Mouse (Mus musculus): ENCODE results near the gene Tspan2. TPM values are rescaled to one million over a fixed set of nuclear protein-coding genes. Genes with fewer than 3 reads are reported as not detected.

The Tspan2 gene
- 1 to 10 TPM; 3.4 to 8.6 TPM for total RNA-seq (2021)
- 0.28 and 0.36 TPM in 2 replicates for polyA plus RNA-seq (2012; rRNA removed)
- long read RNA-seq, partial matches to known transcripts, result 0 of 1 reads
- long read RNA-seq, other reads (novel, unspliced or antisense), result 1 of 1 reads

- peak; percentile 78 for DNase-seq
These were observed at the start of gene Tspan2 for GRCm38 (mm10) chr3:102734313-102735030. Gene Tspan2, plus strand, starts transcription at chr3:102734529.

- no peak for DNase-seq
These were observed 47.5 kb upstream of the Tspan2 start for GRCm38 (mm10) chr3:102686861-102687260.

GRCm38 (mm10) chr3:102687852-102688251 lies 46.5 kb upstream of the Tspan2 start:
- DNase-seq, result no peak

GRCm38 (mm10) chr3:102691802-102692484 lies 42.4 kb upstream of the Tspan2 start:
- peak; percentile 56 for DNase-seq

- no peak for DNase-seq
These were observed 41.5 kb upstream of the Tspan2 start for GRCm38 (mm10) chr3:102692758-102693325.

GRCm38 (mm10) chr3:102698127-102698526 lies 36.2 kb upstream of the Tspan2 start:
- no peak for DNase-seq

- DNase-seq, result no peak
These were observed 33.0 kb upstream of the Tspan2 start for GRCm38 (mm10) chr3:102701303-102701702.

- no peak for DNase-seq
These were observed 32.3 kb upstream of the Tspan2 start for GRCm38 (mm10) chr3:102701902-102702544.

- no peak for DNase-seq
These were observed 30.3 kb upstream of the Tspan2 start for GRCm38 (mm10) chr3:102704001-102704401.

- no peak for DNase-seq
These were observed 25.7 kb upstream of the Tspan2 start for GRCm38 (mm10) chr3:102708599-102708998.

GRCm38 (mm10) chr3:102715066-102715584 lies 19.2 kb upstream of the Tspan2 start:
- DNase-seq, result peak; percentile 76

GRCm38 (mm10) chr3:102715839-102716238 lies 18.5 kb upstream of the Tspan2 start:
- DNase-seq, result no peak

GRCm38 (mm10) chr3:102717586-102718285 lies 16.6 kb upstream of the Tspan2 start:
- DNase-seq, result no peak

- DNase-seq, result no peak
These were observed 11.2 kb upstream of the Tspan2 start for GRCm38 (mm10) chr3:102723154-102723553.

GRCm38 (mm10) chr3:102723841-102724570 lies 10.3 kb upstream of the Tspan2 start:
- peak; percentile 78 for DNase-seq

- DNase-seq, result no peak
These were observed 9.4 kb upstream of the Tspan2 start for GRCm38 (mm10) chr3:102724798-102725459.

GRCm38 (mm10) chr3:102729416-102729815 lies 4.9 kb upstream of the Tspan2 start:
- DNase-seq, result no peak

- no peak for DNase-seq
These were observed 3.2 kb upstream of the Tspan2 start for GRCm38 (mm10) chr3:102731112-102731511.

GRCm38 (mm10) chr3:102732619-102733018 lies 1.7 kb upstream of the Tspan2 start:
- no peak for DNase-seq

GRCm38 (mm10) chr3:102733050-102733449 lies 1.3 kb upstream of the Tspan2 start:
- no peak for DNase-seq
